Mouse (Mus musculus): ENCODE measurements around the gene Hes2.

- TF ChIP-seq CTCF (IDR thresholded peaks at IDR 0.05; ENCODE audit: borderline replicate concordance, insufficient read depth, low read depth, low read length) (no peak), POLR2A (IDR thresholded peaks at IDR 0.05; ENCODE audit: borderline replicate concordance, insufficient read depth, low read length) (no peak)
These were observed 2.9 kb downstream of the Hes2 start for GRCm38 (mm10) chr4:152161601-152162000.
